Mouse (Mus musculus) ES-E14 (cell line): ENCODE results near the gene Dapp1.

ENCODE experiments used
- CHD2 ChIP-seq: IDR thresholded peaks from 2 replicates; pipeline ENCODE4 v1.6.1; 2014; ENCODE audit warnings: mild to moderate bottlenecking, low read depth, low read length, inconsistent platforms
- MAFK ChIP-seq: IDR thresholded peaks from 2 replicates; pipeline ENCODE4 v1.6.1; 2014; ENCODE audit warnings: mild to moderate bottlenecking, low read depth, low read length, inconsistent platforms; ENCODE audit not compliant: insufficient read depth

DNA sequence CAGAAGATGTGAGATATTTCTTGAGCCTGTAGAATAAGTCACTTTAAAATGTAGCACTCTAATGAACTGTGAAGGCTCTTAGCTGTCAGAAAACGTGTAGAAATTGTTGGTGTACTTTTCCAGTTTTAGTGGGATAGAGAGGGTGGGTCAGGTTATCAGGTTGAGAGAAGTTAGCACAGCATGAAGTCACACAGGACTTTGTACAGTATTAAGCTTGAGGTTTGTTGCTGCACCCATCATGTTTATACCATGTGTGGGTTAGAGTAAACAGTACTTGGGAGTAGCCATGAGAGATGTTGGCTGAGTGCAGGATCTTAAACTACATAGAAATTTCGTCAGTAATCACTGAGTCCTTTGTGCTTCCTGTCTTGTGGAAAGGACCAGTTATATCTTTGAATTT, 68.3 kb downstream of the Dapp1 start:
- no peak for TF ChIP-seq CHD2
- TF ChIP-seq MAFK: no peak
